Mouse (Mus musculus) testis, adult 2 months (tissue): ENCODE data around the gene Ppp4r2.

Source experiments
- CTCF ChIP-seq: fragments of 200-500 bp; IDR thresholded peaks from 2 replicates; pipeline ENCODE4 v1.5.1; 2012; ENCODE audit warnings: low read depth, mild to moderate bottlenecking, inconsistent platforms, low read length, moderate library complexity; ENCODE audit not compliant: control insufficient read depth, insufficient read depth, insufficient replicate concordance
- POLR2A ChIP-seq: fragments of 200-500 bp; IDR thresholded peaks from 2 replicates; pipeline ENCODE4 v1.6.1; 2012; ENCODE audit warnings: low read depth, mild to moderate bottlenecking, inconsistent platforms, low read length, moderate library complexity; ENCODE audit not compliant: control insufficient read depth

GRCm38 (mm10) chr6:100821367-100821766, 12.1 kb upstream of the Ppp4r2 start:
- TF ChIP-seq CTCF (no peak), POLR2A (no peak)
